Mouse (Mus musculus): ENCODE data around the gene D930007J09Rik. TPM values are rescaled to one million over a fixed set of nuclear protein-coding genes. Genes with fewer than 3 reads are reported as not detected.

D930007J09Rik gene
- total and polyA plus RNA-seq, 3 experiments: 14.6 TPM; not detected in 2

- TF ChIP-seq TCF12 (IDR thresholded peaks at IDR 0.05; ENCODE audit: low read depth, low read length) (no peak), GABPA (IDR thresholded peaks at IDR 0.05; ENCODE audit: insufficient replicate concordance, low read depth, low read length) (no peak), JUND (conservative IDR thresholded peaks at IDR 0.05; ENCODE audit: low read depth, low read length) (no peak)
- H3K79me2 ChIP-seq (replicated peaks; ENCODE audit: control insufficient read depth, extremely low read depth, insufficient read depth, poor library complexity, severe bottlenecking): no peaks in the 10 kb centered on the region
- no peak overlapping the region for H3K27ac ChIP-seq (ENCODE audit: insufficient read depth, low read depth)
- DNase-seq (ENCODE audit: extremely low read depth): no peak
- H3K36me3 ChIP-seq (replicated peaks in 1 of 2; ENCODE audit: control insufficient read depth in 1 of 2, insufficient read depth in 1 of 2, low read length in 1 of 2): no peaks in the 10 kb centered on the region
- no peaks in the 10 kb centered on the region for H3K27me3 ChIP-seq (replicated peaks)
- H3K4me3 ChIP-seq (replicated peaks in 1 of 3; ENCODE audit: low read depth in 2 of 3, low read length in 2 of 3, poor library complexity in 1 of 3): no peak overlapping the region
- no peaks in the 10 kb centered on the region for H3K9me3 ChIP-seq (replicated peaks; ENCODE audit: low read length)
- H3K4me2 ChIP-seq (ENCODE audit: insufficient read depth, low read depth, poor library complexity, severe bottlenecking): no peak overlapping the region
- peaks cover 0 to 14% of the 10 kb centered on the region in 2 experiments; a peak in 2 of 4 replicates for H3K4me1 ChIP-seq (ENCODE audit: control insufficient read depth in 1 of 2, insufficient read depth in 2 of 2)
- no peak overlapping the region for H3K9ac ChIP-seq (ENCODE audit: insufficient read depth, low read depth)
- in situ Hi-C loops (cut with MboI; ENCODE audit: low pct_ligation_motif_present, low pct_unique_long_range_greater_than_20kb, low sequenced_read_pairs) (no loop called here), dilution Hi-C loops (cut with MboI; ENCODE audit: extremely low pct_ligation_motif_present, extremely low pct_unique_long_range_greater_than_20kb, low sequenced_read_pairs) (no loop called here)
These were observed 12.9 kb downstream of the D930007J09Rik start for GRCm38 (mm10) chr13:32789781-32790180.

GRCm38 (mm10) chr13:32787584-32787983 lies 15.1 kb downstream of the D930007J09Rik start:
- no peak for DNase-seq (ENCODE audit: extremely low read depth)
- Histone ChIP-seq H3K27ac (ENCODE audit: insufficient read depth, low read depth) (no peak overlapping the region), H3K27me3 (replicated peaks) (no peaks in the 10 kb centered on the region), H3K79me2 (replicated peaks; ENCODE audit: control insufficient read depth, extremely low read depth, insufficient read depth, poor library complexity, severe bottlenecking) (no peaks in the 10 kb centered on the region), H3K4me1 (ENCODE audit: control insufficient read depth in 1 of 2, insufficient read depth in 2 of 2) (peaks cover 0 to 14% of the 10 kb centered on the region in 2 experiments; a peak in 2 of 4 replicates), H3K4me3 (replicated peaks in 1 of 3; ENCODE audit: low read depth in 2 of 3, low read length in 2 of 3, poor library complexity in 1 of 3) (no peak overlapping the region), H3K36me3 (replicated peaks in 1 of 2; ENCODE audit: control insufficient read depth in 1 of 2, insufficient read depth in 1 of 2, low read length in 1 of 2) (no peaks in the 10 kb centered on the region), H3K9me3 (replicated peaks; ENCODE audit: low read length) (no peaks in the 10 kb centered on the region), H3K4me2 (ENCODE audit: insufficient read depth, low read depth, poor library complexity, severe bottlenecking) (no peak overlapping the region), H3K9ac (ENCODE audit: insufficient read depth, low read depth) (no peak overlapping the region)
- dilution Hi-C loops (cut with MboI; ENCODE audit: extremely low pct_ligation_motif_present, extremely low pct_unique_long_range_greater_than_20kb, low sequenced_read_pairs) (no loop called here), in situ Hi-C loops (cut with MboI; ENCODE audit: low pct_ligation_motif_present, low pct_unique_long_range_greater_than_20kb, low sequenced_read_pairs) (no loop called here)
- TF ChIP-seq ETS1 (conservative IDR thresholded peaks at IDR 0.05; ENCODE audit: low read depth, low read length) (no peak), RAD21 (IDR thresholded peaks at IDR 0.05; ENCODE audit: low read depth, low read length) (no peak)

DNA sequence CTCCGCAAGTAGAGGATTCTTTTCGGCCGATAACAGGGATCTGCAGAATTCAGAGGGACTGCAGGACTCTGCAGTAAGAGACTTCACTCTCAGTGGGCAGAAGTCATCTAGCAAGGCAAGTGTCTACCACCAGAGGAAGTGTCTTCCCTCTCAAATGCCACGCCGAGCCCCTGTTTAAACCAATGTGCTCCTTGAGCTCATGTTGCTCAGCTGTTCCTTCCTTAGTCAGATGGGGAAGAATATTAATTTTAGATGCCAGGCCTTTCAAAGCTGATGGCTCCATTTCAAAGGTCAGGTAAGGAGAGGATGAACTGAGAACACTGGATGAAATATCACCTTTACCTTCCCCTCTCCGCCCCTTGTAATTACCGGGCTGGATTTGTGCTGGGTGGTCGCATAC lies 18.8 kb downstream of the D930007J09Rik start, which contains the start of gene Mylk4:
Gene Mylk4, minus strand, starts transcription at position 139 of the 400 bp plus-strand sequence.
- in situ Hi-C loops (cut with MboI; ENCODE audit: low pct_ligation_motif_present, low pct_unique_long_range_greater_than_20kb, low sequenced_read_pairs) (no loop called here), dilution Hi-C loops (cut with MboI; ENCODE audit: extremely low pct_ligation_motif_present, extremely low pct_unique_long_range_greater_than_20kb, low sequenced_read_pairs) (no loop called here)
- H3K79me2 ChIP-seq (replicated peaks; ENCODE audit: control insufficient read depth, extremely low read depth, insufficient read depth, poor library complexity, severe bottlenecking): no peaks in the 10 kb centered on the region
- DNase-seq (ENCODE audit: extremely low read depth): no peak
- no peak within 1 kb of the TSS for H3K4me3 ChIP-seq (replicated peaks in 1 of 3; ENCODE audit: low read depth in 2 of 3, low read length in 2 of 3, poor library complexity in 1 of 3)
- TF ChIP-seq RAD21 (IDR thresholded peaks at IDR 0.05; ENCODE audit: low read depth, low read length) (no peak), MAZ (IDR thresholded peaks at IDR 0.05; ENCODE audit: low read depth, low read length) (no peak), SIN3A (IDR thresholded peaks at IDR 0.05; ENCODE audit: low read length) (no peak), ETS1 (conservative IDR thresholded peaks at IDR 0.05; ENCODE audit: low read depth, low read length) (no peak), TBP (conservative IDR thresholded peaks at IDR 0.05; ENCODE audit: low read depth, low read length) (no peak), KAT2A (IDR thresholded peaks at IDR 0.05; ENCODE audit: insufficient replicate concordance, low read length) (no peak), BHLHE40 (IDR thresholded peaks at IDR 0.05; ENCODE audit: low read depth, low read length) (no peak), EP300 (IDR thresholded peaks at IDR 0.05; ENCODE audit: low read length) (no peak), NELFE (IDR thresholded peaks at IDR 0.05; ENCODE audit: low read depth, low read length) (no peak), SMC3 (IDR thresholded peaks at IDR 0.05; ENCODE audit: low read depth, low read length) (no peak), ELF1 (IDR thresholded peaks at IDR 0.05; ENCODE audit: low read depth, low read length) (no peak), ZKSCAN1 (IDR thresholded peaks at IDR 0.05; ENCODE audit: borderline replicate concordance, low read depth, low read length) (no peak), E2F4 (IDR thresholded peaks at IDR 0.05; ENCODE audit: insufficient replicate concordance, low read depth, low read length) (no peak), NRF1 (IDR thresholded peaks at IDR 0.05; ENCODE audit: low read depth, low read length) (no peak)
- H3K9ac ChIP-seq (ENCODE audit: insufficient read depth, low read depth): no peak within 1 kb of the TSS
- H3K27ac ChIP-seq (ENCODE audit: insufficient read depth, low read depth): no peak within 1 kb of the TSS
- H3K4me1 ChIP-seq (ENCODE audit: control insufficient read depth in 1 of 2, insufficient read depth in 2 of 2): peaks cover 0 to 10% of the 10 kb centered on the region in 2 experiments; a peak in 2 of 4 replicates
- H3K9me3 ChIP-seq (replicated peaks; ENCODE audit: low read length): no peaks in the 10 kb centered on the region
- no peaks in the 10 kb centered on the region for H3K36me3 ChIP-seq (replicated peaks in 1 of 2; ENCODE audit: control insufficient read depth in 1 of 2, insufficient read depth in 1 of 2, low read length in 1 of 2)
- no peak within 1 kb of the TSS for H3K4me2 ChIP-seq (ENCODE audit: insufficient read depth, low read depth, poor library complexity, severe bottlenecking)
- no peaks in the 10 kb centered on the region for H3K27me3 ChIP-seq (replicated peaks)

All from CH12.LX (cell line).